Comparison of ENCODE assay signal across 11 mouse cellular contexts in the genomic region with DNA sequence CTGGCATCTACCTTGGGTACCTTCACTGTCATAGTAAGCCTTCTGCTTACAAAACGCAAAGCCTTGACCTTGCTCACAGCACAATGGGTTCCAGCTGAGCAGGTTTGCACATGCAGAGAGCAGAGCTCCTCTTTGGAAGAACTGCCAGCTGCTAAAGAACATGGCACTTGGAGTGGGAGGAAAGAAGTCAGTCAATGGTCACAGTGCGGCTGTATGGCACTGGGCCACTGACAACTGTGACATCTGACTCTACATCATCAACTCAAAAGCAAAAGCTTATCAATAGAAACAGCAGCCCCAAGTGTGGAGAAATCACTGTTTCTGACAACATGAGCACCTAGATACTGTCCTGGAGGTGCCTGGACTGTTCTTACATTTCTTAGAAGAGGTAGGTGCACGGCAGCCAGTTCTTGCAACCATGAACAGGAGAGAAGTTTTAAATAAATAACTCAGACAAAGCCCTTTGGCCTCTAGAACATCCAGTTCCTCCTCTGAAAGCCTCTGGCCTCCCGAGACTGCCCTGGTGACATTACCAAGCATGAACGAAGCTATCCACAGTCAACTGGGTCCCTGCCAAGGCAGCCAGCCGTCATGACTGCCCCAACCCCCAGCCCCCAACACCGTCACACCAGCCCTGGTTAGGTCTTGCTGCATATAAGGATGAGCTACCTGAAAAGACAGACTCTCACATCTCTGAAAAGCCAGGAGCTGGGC. TPM values are rescaled to one million over a fixed set of nuclear protein-coding genes. Genes with fewer than 3 reads are reported as not detected.
DNase-seq lines count a peak whose midpoint lies in the region; ATAC-seq and TF ChIP-seq lines count a peak whose summit lies in the region.
"Had no signal": no experiment of that assay in that cellular context is flagged by ENCODE, and none has a peak within 500 bp of the region (broad histone marks: within the 10 kb centered on the region; RNA-seq: fewer than 3 reads in every experiment).

No protein-coding gene starts in this region.

- no peaks in the 10 kb centered on the region for H3K9me3 ChIP-seq in heart, embryonic 12.5 days (replicated peaks)
- no peaks in the 10 kb centered on the region for H3K9me3 ChIP-seq in kidney, embryonic 16.5 days (ENCODE audit: low read length)
- H3K9me3 ChIP-seq in forebrain, embryonic 13.5 days (replicated peaks), result no peaks in the 10 kb centered on the region

- no peak for ATAC-seq in heart, embryonic 12.5 days (ENCODE audit: insufficient number of reproducible peaks, low FRiP score)
- ATAC-seq in kidney, embryonic 16.5 days (ENCODE audit: low FRiP score, low TSS enrichment), result peak; percentile 69; the same call in 1 of the 2 replicates
- no peak for ATAC-seq in forebrain, embryonic 13.5 days
- ATAC-seq: inflammation-experienced regulatory T-cells, adult 6 months had no signal

- TF ChIP-seq CTCF in gastrocnemius, adult 2 months (IDR thresholded peaks at IDR 0.05), result no peak

- H3K27me3 ChIP-seq in heart, embryonic 12.5 days (replicated peaks), result no peaks in the 10 kb centered on the region
- H3K27me3 ChIP-seq in kidney, embryonic 16.5 days (ENCODE audit: insufficient read depth, low read length), result no peaks in the 10 kb centered on the region
- H3K27me3 ChIP-seq in forebrain, embryonic 13.5 days, result no peaks in the 10 kb centered on the region

- intact Hi-C loops in gastrocnemius, adult 2 months (cut with DNase I), result loop anchor here (5.0 kb wide), 1 partner anchor 63 kb away; no protein-coding TSS in a partner anchor
- intact Hi-C loops in left cerebral cortex, postnatal 25 days (cut with DNase I), result no loop called here

- 67% methylated on average over 7 of the region's 7 CpGs for WGBS in heart, embryonic 12.5 days
- WGBS in kidney, embryonic 16.5 days, result 47% methylated on average over 7 of the region's 7 CpGs
- WGBS in forebrain, embryonic 13.5 days, result 79% methylated on average over 7 of the region's 7 CpGs

- H3K36me3 ChIP-seq in heart, embryonic 12.5 days, result no peaks in the 10 kb centered on the region
- no peaks in the 10 kb centered on the region for H3K36me3 ChIP-seq in kidney, embryonic 16.5 days (ENCODE audit: insufficient read depth, low read length)
- no peaks in the 10 kb centered on the region for H3K36me3 ChIP-seq in forebrain, embryonic 13.5 days (ENCODE audit: poor library complexity, severe bottlenecking)

- H3K4me1 ChIP-seq in heart, embryonic 12.5 days (replicated peaks), result no peaks in the 10 kb centered on the region
- no peaks in the 10 kb centered on the region for H3K4me1 ChIP-seq in kidney, embryonic 16.5 days (ENCODE audit: insufficient read depth, low read length)
- no peaks in the 10 kb centered on the region for H3K4me1 ChIP-seq in forebrain, embryonic 13.5 days

- peak; percentile 96 for DNase-seq in heart, adult 11 months
- DNase-seq in 3134 (ENCODE audit: extremely low read depth, insufficient read length, low spot score), result peak; percentile 18
- peak; percentile 80 for DNase-seq in gastrocnemius, adult 2 months
- no peak for DNase-seq in thymus, postnatal 10 days (ENCODE audit: low spot score in 2 of 2)
- DNase-seq in left cerebral cortex, postnatal 25 days (ENCODE audit: low spot score in 2 of 2), result no peak
- DNase-seq: embryo, embryonic 11 days had no signal

- no peak overlapping the region for H3K27ac ChIP-seq in heart, embryonic 12.5 days (ENCODE audit: poor library complexity, severe bottlenecking)
- H3K27ac ChIP-seq in gastrocnemius, adult 2 months, result peak overlapping the region; percentile 88
- no peak overlapping the region for H3K27ac ChIP-seq in kidney, embryonic 16.5 days (ENCODE audit: low read length)
- no peak overlapping the region for H3K27ac ChIP-seq in forebrain, embryonic 13.5 days
- H3K27ac ChIP-seq: macrophage had no signal

- H3K4me3 ChIP-seq in heart, embryonic 12.5 days, result no peak overlapping the region
- peak overlapping the region; percentile 28 for H3K4me3 ChIP-seq in gastrocnemius, adult 2 months
- H3K4me3 ChIP-seq in kidney, embryonic 16.5 days (ENCODE audit: low read length), result no peak overlapping the region
- no peak overlapping the region for H3K4me3 ChIP-seq in forebrain, embryonic 13.5 days

- H3K4me2 ChIP-seq in heart, embryonic 12.5 days, result no peak overlapping the region
- H3K4me2 ChIP-seq in kidney, embryonic 16.5 days (replicated peaks; ENCODE audit: low read depth, low read length), result no peak overlapping the region
- no peak overlapping the region for H3K4me2 ChIP-seq in forebrain, embryonic 13.5 days

- H3K9ac ChIP-seq in heart, embryonic 12.5 days, result no peak overlapping the region
- H3K9ac ChIP-seq in kidney, embryonic 16.5 days (replicated peaks; ENCODE audit: low read length), result no peak overlapping the region
- no peak overlapping the region for H3K9ac ChIP-seq in forebrain, embryonic 13.5 days

RNA-seq across cellular contexts. Expression of a gene that starts 19.5 kb away (rescaled TPM):
- polyA plus RNA-seq in heart, embryonic 12.5 days (2016; fragmentation: Nextera tagmentation; extraction: Ambion mirVana), result 6.5 and 6.9 TPM in 2 replicates
- 100 to 1,000 TPM; 279 to 395 TPM for total RNA-seq in gastrocnemius, adult 2 months (2021)
- polyA plus RNA-seq in kidney, embryonic 16.5 days (2015; fragmentation: Nextera tagmentation; extraction: Ambion mirVana), result 5.7 and 6.8 TPM in 2 replicates
- 11.7 and 12.1 TPM in 2 replicates for polyA plus RNA-seq in forebrain, embryonic 13.5 days (2015; fragmentation: Nextera tagmentation; extraction: Ambion mirVana)
- 10 to 100 TPM; 18.1 to 18.3 TPM for total RNA-seq in left cerebral cortex, postnatal 25 days (2021)

RNA-seq across cellular contexts. Expression of a gene that starts 22.9 kb away (rescaled TPM):
- not detected in 2 replicates for polyA plus RNA-seq in heart, embryonic 12.5 days (2016; fragmentation: Nextera tagmentation; extraction: Ambion mirVana)
- 1 to 10 TPM; 2.2 to 4.2 TPM for total RNA-seq in gastrocnemius, adult 2 months (2021)
- 0.34 and 0.63 TPM in 2 replicates for polyA plus RNA-seq in kidney, embryonic 16.5 days (2015; fragmentation: Nextera tagmentation; extraction: Ambion mirVana)
- polyA plus RNA-seq in forebrain, embryonic 13.5 days (2015; fragmentation: Nextera tagmentation; extraction: Ambion mirVana), result 0.67 and 0.99 TPM in 2 replicates
- total RNA-seq in left cerebral cortex, postnatal 25 days (2021), result 100 to 1,000 TPM; 151 to 171 TPM
- polyA plus RNA-seq: inflammation-experienced regulatory T-cells, adult 6 months; macrophage had no signal

Comparison
In these comparisons a context has a peak if more than half of its experiments do, and no peak if none do; other contexts are left out.
1. DNase-seq: peak in heart, adult 11 months (single experiment), 3134 (single experiment) and gastrocnemius, adult 2 months (single experiment); none in thymus, postnatal 10 days (0 of 2) and left cerebral cortex, postnatal 25 days (0 of 2).